Mouse (Mus musculus): ENCODE results near the gene Prkar1b.

GRCm38 (mm10) chr5:139143890-139144289, 5.9 kb downstream of the Prkar1b start:
- TF ChIP-seq CTCF (IDR thresholded peaks at IDR 0.05; ENCODE audit: control insufficient read depth, insufficient read depth, low read length), result no peak
- TF ChIP-seq POLR2A (IDR thresholded peaks at IDR 0.05; ENCODE audit: borderline replicate concordance, control insufficient read depth, low read depth, low read length), result no peak

Data from bone marrow, adult 2 months (tissue).